Mouse (Mus musculus) embryonic fibroblast, embryonic 13.5 days (primary cell): ENCODE measurements around the gene Mat2a. TPM values are rescaled to one million over a fixed set of nuclear protein-coding genes. Genes with fewer than 3 reads are reported as not detected.
A peak's percentile ranks its signal among the peaks of the same experiment; 100 is the strongest.

Source experiments
- H3K27ac ChIP-seq: 2 replicates; pipeline ENCODE4 v1.5.1; 2012; ENCODE audit warnings: low read length, control low read depth, inconsistent platforms; ENCODE audit not compliant: insufficient read depth
- H3K4me1 ChIP-seq: 2 replicates; pipeline ENCODE4 v1.6.1; 2011; ENCODE audit warnings: low read length; ENCODE audit not compliant: control insufficient read depth, insufficient read depth
- H3K4me3 ChIP-seq: 2 replicates; pipeline ENCODE4 v1.5.1; 2011; ENCODE audit warnings: mild to moderate bottlenecking, control low read depth, low read length; ENCODE audit not compliant: insufficient read depth
- CTCF ChIP-seq: IDR thresholded peaks from 2 replicates; pipeline ENCODE4 v1.5.1; 2011; ENCODE audit warnings: mild to moderate bottlenecking, control low read depth, low read length, moderate library complexity, borderline replicate concordance; ENCODE audit not compliant: insufficient read depth
- POLR2A ChIP-seq: IDR thresholded peaks from 2 replicates; pipeline ENCODE4 v1.6.1; 2011; ENCODE audit warnings: low read depth, mild to moderate bottlenecking, control low read depth, low read length, moderate library complexity
- polyA plus RNA-seq: library from polyadenylated mRNA; stranded (reverse); fragments of >200 nt; gene quantifications from 2 replicates; pipeline ENCODE4 v1.2.4, GENCODE M21; 2011; ENCODE audit warnings: low read depth; ENCODE audit not compliant: missing spikeins, insufficient read length

Gene Mat2a
- polyA plus RNA-seq, 1 experiment: 258 TPM

DNA sequence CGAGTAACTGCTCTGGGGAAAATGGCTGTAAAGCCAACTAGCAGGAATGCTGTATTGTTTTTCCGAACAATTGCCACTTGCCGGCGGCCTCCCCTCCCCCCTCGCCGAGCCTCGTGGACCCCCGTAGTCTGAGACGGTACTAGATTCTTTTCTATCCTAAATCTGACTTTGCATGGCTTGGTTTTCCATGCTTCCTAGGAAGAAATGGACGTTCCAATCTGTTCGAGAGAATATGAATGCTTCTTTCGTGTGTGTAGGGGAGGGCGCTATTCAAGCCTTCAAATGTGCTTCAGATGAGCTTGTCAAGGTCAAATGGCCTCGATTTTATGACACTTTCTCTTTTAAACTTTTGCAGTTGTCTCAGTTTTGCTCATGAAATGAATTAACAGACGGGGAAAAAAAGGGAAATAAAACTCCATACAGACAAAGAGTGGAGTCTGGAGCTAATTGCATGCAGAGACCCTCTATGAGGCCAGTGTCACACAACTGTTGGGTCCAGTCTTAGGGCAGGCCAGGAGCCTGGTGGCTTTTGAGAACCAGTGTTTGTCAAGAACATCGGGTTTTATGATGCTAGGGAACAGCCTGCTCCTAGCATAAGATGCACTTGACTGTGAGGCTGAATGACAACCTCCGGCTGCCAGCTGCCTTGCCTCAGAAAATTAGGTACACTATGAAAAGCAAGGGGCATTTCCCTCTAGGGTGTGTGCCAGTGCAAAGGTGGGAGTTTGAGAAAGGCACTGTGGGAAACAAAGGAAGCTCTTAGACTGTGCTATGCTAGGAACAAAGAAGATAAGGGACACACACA, 1.0 kb upstream of the Mat2a start:
- H3K4me1 ChIP-seq: peaks cover 6% of the 10 kb centered on the region
- peak overlapping the region; percentile 41 for H3K4me3 ChIP-seq
- TF ChIP-seq POLR2A (0 out of 2 replicates have a peak, but pooled peaks have one; percentile 5), CTCF (no peak)
- peak overlapping the region; percentile 81 for H3K27ac ChIP-seq

DNA sequence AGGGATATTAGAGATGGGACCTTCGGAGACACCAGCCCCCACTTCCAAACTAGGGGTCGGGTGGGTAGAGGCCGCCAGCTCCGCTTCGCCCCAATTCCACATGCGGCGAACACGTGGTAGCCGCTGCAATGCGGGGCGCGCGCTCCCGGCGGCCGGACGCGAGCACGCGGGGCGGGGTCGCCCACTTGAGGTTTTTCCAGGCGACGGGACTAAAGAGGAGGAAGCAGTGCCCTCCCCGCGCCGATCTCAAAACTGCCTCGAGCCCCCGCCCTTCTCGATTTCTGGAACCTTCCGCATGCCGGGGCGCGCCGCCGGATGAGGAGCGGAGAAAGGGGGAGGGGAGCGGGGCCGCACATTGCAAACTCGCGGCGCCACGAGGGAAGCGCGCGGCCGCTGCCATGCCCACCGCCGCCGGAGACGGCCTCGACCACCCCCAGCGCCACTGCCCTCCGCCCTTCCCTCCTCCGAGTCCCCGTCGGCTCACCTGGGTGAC, 450 bp downstream of the Mat2a start:
- peaks cover 6% of the 10 kb centered on the region for H3K4me1 ChIP-seq
- peak overlapping the region; percentile 97 for H3K27ac ChIP-seq
- TF ChIP-seq CTCF (no peak), POLR2A (no peak; the same call in 1 of the 2 replicates)
- peak overlapping the region; percentile 98 for H3K4me3 ChIP-seq

DNA sequence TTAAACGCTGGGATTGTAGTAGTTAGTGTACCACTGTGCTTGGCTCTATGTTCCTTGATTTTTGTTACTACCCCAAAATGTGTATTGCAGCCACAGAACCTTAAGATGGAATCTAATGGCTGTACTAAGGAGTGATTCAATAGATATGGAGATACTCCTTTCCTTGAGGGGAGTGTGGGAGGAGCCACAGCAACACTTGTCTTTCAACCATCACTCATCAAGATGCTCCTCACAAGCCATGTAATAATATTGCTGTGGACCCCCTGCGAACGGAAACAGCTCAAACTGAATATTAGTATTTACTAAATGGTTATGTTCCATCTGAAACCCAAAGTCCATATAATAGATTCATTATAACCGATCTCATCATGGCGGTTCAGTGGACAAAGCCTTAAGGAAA, 1.1 kb downstream of the Mat2a start:
- Histone ChIP-seq H3K4me3 (peak overlapping the region; percentile 98), H3K27ac (peak overlapping the region; percentile 97), H3K4me1 (peaks cover 6% of the 10 kb centered on the region)
- TF ChIP-seq POLR2A: no peak
- TF ChIP-seq CTCF: no peak

DNA sequence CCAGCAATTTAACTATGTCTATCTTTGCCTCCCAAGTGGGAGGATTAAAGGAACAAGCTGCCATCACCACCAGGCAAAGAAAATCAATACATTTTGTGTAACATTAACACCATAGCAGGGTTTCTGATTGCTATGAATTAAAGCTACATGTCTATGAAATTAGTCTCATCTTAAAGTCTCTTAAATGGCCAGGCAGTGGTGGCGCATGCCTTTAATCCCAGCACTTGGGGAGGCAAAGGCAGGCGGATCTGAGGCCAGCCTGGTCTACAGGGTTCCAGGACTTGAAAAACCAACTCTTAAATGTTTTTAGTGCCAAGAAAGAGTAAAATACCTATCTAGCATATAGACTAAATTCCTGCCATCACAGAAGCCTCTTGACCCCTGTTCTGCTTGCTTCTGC, 7.2 kb downstream of the Mat2a start:
- H3K4me1 ChIP-seq: peaks cover 2% of the 10 kb centered on the region
- no peak overlapping the region for H3K4me3 ChIP-seq
- H3K27ac ChIP-seq: peak overlapping the region; percentile 64; the same call in 1 of the 2 replicates
- TF ChIP-seq POLR2A (no peak), CTCF (no peak)

DNA sequence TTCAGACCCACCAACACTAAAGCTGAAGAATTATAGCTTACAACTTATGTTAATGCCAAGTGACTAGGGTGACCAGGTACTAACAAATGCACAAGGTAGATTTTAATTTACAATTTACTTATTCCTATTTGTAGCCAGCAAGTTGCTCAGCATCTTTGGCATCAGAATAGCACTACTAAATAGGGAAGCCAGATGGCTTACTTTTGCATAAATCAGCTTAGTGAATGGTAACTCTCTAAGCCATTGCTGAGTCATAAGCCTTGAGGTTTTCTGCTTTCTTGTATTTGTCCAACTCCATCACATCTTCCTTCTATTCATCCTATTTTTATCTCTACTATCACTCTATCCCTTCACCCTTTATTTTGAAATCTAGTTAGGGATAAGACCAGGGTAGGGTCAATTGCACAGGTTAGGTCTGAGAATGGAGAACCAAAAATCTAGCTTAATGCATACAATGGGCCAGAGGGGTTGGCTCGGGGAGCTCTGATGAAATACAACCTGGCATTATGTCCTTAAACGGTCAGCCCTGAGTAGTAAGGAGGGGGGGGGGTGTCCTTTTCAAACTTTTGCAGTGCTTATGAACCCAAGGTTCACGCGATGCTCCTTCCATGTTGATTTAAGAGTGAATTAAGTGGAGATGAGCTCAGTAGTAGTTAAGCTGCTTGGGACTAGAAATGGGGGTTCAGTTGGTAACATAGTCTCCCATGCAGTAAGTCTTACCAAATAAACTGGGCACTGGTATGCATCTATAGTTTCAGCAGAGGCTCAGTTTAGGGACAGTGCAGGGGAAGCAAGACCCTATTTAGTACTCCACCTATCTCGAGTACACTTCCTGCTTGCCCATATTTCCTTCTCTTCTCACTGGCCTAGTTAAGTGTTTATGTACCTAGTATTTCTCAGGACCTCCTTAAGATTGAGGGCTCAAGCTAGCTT, 8.1 kb downstream of the Mat2a start:
- Histone ChIP-seq H3K4me3 (no peak overlapping the region), H3K4me1 (peaks cover 2% of the 10 kb centered on the region), H3K27ac (peak overlapping the region; percentile 64)

DNA sequence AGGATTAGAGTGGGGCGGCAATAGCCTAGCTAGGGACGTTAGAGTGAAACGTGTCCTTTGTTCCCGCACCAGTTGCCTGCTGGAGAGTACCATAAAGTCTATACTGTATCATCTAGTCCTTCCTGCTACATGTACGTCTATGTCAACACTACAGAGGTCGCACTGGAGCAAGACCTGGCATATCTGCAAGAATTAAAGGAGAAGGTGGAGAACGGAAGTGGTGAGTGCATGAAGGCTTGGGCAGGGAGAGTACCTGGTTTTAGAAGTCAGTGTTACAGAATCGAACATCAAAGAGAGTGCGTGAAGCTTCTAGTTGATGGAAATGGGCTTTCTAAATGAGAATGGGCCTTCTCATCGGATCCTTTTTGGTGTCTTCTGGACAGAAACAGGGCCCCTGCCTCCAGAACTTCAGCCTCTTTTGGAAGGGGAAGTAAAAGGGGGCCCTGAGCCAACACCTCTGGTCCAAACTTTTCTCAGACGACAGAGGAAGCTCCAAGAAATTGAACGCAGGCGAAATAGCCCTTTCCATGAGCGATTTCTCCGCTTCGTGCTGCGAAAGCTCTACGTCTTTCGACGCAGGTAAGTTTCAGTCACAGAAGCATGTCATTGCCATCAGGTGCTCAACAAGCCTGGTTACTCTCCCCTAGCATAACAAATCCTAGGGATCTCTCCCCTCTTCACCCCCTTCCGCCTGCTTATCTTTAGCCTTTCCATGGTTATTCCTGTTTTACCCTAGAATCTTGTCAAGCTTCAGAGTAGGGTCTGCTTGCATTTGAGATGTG, 10.1 kb downstream of the Mat2a start:
- no peak overlapping the region for H3K27ac ChIP-seq

More for the DNA sequence above, 8.1 kb downstream of the Mat2a start:
- TF ChIP-seq POLR2A (peak; percentile 51), CTCF (no peak)

DNA sequence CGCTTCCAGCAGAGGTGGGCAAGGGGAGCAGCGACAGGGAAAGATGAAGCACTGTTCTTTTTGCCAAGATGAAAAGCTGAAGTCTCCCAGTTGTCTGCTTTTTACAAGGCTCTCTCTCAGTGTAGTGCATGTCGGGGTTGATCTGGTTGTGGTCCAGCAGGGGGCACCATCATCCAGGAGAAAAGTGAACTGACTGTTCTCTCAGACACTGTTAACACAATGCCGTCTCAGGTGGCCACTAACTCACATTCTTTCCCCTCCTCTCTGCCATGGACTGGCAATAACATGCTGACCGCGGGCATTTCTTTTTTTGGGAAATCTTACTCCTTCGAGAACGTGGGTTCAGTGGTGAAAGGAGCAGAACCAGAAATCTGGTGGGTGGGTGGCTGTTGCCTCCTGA, 11.3 kb downstream of the Mat2a start:
- Histone ChIP-seq H3K4me3 (no peak overlapping the region), H3K27ac (no peak overlapping the region), H3K4me1 (no peaks in the 10 kb centered on the region; the same call in 1 of the 2 replicates)
- TF ChIP-seq POLR2A: no peak
- peak; percentile 63; the same call in 1 of the 2 replicates for TF ChIP-seq CTCF

More for the DNA sequence above, 10.1 kb downstream of the Mat2a start:
- Histone ChIP-seq H3K4me3 (no peak overlapping the region), H3K4me1 (no peaks in the 10 kb centered on the region; the same call in 1 of the 2 replicates)
- 0 out of 2 replicates have a peak, but pooled peaks have one; percentile 14 for TF ChIP-seq POLR2A
- no peak for TF ChIP-seq CTCF

DNA sequence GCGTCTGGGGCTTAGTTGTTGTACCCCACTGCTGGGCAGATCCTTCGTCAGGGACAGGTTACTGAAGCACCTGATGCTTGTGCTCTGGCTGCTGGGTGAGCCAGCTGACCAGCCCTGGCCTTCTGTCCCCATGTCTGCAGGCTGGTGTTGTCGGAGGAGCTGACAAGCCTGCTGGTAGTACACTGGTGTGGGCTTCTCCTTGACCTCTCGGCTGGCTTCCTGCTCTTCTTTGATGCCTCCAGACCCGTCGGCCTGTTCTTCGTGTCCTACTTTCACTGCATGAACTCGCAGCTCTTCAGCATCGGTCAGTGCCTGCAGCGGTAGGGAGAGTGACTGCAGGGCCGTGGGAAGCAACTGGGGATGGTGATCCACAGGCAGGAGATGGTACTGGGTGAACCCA, 13.7 kb downstream of the Mat2a start:
- TF ChIP-seq POLR2A (no peak), CTCF (no peak)
- Histone ChIP-seq H3K27ac (no peak overlapping the region), H3K4me3 (no peak overlapping the region), H3K4me1 (no peaks in the 10 kb centered on the region)

DNA sequence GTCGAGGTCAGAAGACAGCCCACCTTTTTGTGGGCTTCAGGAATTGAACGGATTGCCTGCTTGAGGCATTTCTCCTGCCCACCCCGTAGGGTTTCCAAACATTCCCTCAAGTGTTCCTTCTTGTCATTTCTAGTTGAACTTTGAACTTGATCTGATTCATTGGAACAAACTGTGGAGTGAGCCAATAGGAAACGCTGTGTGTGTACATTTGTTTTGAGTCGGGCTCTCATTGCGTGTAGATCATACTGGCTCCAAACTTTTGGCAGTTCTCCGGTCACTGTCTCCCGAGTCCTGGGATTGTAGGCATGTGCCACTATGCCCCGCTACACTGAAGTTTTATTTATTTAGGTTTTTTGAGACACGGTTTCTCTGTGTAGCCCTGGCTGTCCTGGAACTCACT, 18.5 kb downstream of the Mat2a start:
- no peak overlapping the region for H3K4me3 ChIP-seq
- H3K27ac ChIP-seq: no peak overlapping the region
- no peaks in the 10 kb centered on the region for H3K4me1 ChIP-seq
- TF ChIP-seq CTCF: no peak
- no peak for TF ChIP-seq POLR2A
